Mouse (Mus musculus) bone marrow, adult 2 months (tissue): ENCODE results near the gene Unkl. TPM values are rescaled to one million over a fixed set of nuclear protein-coding genes. Genes with fewer than 3 reads are reported as not detected.

ENCODE experiments used
- H3K27ac ChIP-seq: fragments of 200-500 bp; 2 replicates; pipeline ENCODE4 v1.5.1; 2012; ENCODE audit warnings: low read depth, mild to moderate bottlenecking, control low read depth, inconsistent platforms, low read length; ENCODE audit not compliant: control insufficient read depth, poor library complexity, insufficient read depth
- H3K4me1 ChIP-seq: fragments of 200-500 bp; 2 replicates; pipeline ENCODE4 v1.6.1; 2011; ENCODE audit warnings: low read length; ENCODE audit not compliant: control insufficient read depth, insufficient read depth
- H3K4me3 ChIP-seq: fragments of 200-500 bp; replicated peaks from 2 replicates; pipeline ENCODE3; 2011; ENCODE audit warnings: mild to moderate bottlenecking, low read depth, low read length, control low read depth; ENCODE audit not compliant: control insufficient read depth
- CTCF ChIP-seq: fragments of 200-500 bp; IDR thresholded peaks from 2 replicates; pipeline ENCODE4 v1.5.1; 2011; ENCODE audit warnings: low read length, control low read depth; ENCODE audit not compliant: control insufficient read depth, insufficient read depth
- POLR2A ChIP-seq: fragments of 200-500 bp; IDR thresholded peaks from 2 replicates; pipeline ENCODE4 v1.6.1; 2011; ENCODE audit warnings: low read depth, mild to moderate bottlenecking, control low read depth, low read length, borderline replicate concordance; ENCODE audit not compliant: control insufficient read depth
- WGBS: fragments of 180-500 bp; shearing (Covaris S2); methylation state at CpG from one replicate; pipeline ENCODE4 v1.1.7; 2018; 5-methylcytosine and 5-hydroxymethylcytosine counted together
- polyA plus RNA-seq: library from polyadenylated mRNA; stranded (reverse); fragments of >200 nt; gene quantifications from 2 replicates; pipeline ENCODE4 v1.2.4, GENCODE M21; 2011; ENCODE audit warnings: low replicate concordance; ENCODE audit not compliant: missing spikeins, insufficient read depth, insufficient read length

Unkl gene
- polyA plus RNA-seq, 1 experiment = 29.1 TPM

DNA sequence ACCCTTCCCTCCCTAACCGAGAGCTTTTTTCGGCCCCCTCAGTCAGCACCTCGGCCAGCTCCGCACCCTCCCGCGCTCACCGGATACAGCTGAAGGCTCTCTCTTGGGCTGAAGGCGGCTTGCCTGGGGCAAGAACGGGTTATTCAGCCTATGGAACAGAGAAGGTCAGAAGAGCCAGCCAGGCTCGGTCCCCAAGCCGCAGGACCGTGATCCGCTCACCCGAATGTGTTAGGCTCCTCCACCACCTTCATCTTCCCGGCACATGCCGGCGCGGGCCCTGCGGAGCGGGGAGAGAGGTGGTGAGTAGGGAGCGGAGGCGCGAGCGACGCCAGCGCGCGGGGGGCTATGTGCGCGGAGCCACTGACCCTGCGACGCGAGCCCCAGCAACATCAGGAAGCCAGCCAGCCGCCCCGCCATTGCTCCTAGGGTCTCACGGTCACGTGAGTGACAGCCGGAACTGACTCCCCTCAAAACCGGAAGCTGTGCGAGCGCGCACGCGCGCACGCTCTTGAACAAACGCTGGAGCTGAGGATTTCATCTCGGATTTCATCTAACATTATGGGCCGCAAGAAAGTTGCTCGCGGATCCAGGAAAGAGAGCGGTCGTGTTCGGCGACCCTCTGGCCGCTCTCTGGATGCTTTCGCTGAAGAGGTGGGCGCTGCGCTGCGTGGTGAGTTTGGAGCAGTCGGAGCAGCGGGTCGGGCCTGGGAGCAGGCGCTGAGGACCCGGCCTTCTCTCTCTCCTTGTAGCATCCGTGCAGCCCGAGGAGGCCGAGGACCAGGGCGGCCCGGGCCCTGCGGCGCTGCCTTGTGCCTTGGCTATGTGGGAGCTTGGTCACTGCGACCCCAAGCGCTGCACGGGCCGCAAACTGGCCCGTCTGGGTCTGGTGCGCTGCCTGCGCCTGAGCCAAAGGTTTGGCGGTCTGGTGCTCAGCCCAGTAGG lies 51.8 kb downstream of the Unkl start, which contains the start of the genes Gnptg and Tsr3:
Gene Gnptg (minus strand): TSS at position 430 of the 942 bp plus-strand sequence.
Gene Tsr3 (plus strand): TSS at position 476 of the 942 bp plus-strand sequence.
- H3K4me3 ChIP-seq = peak within 1 kb of the TSS; percentile 92
- under 1% methylated on average over 80 of the region's 80 CpGs for WGBS
- H3K27ac ChIP-seq = peak within 1 kb of the TSS; percentile 43; the same call in 1 of the 2 replicates
- TF ChIP-seq POLR2A (no peak; the same call in 1 of the 2 replicates), CTCF (no peak)
- no peaks in the 10 kb centered on the region; the same call in 1 of the 2 replicates for H3K4me1 ChIP-seq

- Histone ChIP-seq H3K4me3 (no peak overlapping the region), H3K4me1 (no peaks in the 10 kb centered on the region; the same call in 1 of the 2 replicates), H3K27ac (no peak overlapping the region; the same call in 1 of the 2 replicates)
- no peak for TF ChIP-seq CTCF
- 88% methylated on average over 11 of the region's 11 CpGs for WGBS
These were observed 55.1 kb downstream of the Unkl start for GRCm38 (mm10) chr17:25243131-25243780.

DNA sequence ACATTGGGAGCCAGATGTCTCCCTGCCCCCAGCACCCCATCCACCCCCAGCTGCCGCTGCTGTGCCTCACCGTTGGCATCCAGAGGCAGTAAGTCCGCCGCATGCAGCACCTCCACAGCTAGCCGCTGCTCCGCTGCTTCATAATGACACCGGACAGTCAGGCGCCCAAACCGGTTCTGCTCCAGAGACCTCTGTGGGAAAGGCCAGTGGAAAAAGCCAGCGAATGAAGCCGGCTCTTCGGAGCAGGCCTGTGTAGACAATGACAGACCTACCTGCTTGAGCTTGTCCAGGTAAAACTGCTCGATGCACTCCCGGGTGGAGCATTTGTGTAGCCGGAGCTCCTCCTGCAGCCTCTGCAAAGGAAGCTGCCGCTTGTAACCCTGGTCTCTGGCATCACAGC lies 56.0 kb downstream of the Unkl start:
- TF ChIP-seq CTCF (no peak), POLR2A (no peak)
- H3K4me3 ChIP-seq = no peak overlapping the region
- WGBS = 87% methylated on average over 16 of the region's 16 CpGs
- H3K4me1 ChIP-seq = peaks cover 1% of the 10 kb centered on the region; the same call in 1 of the 2 replicates
- H3K27ac ChIP-seq = no peak overlapping the region

GRCm38 (mm10) chr17:25248033-25248750 lies 60.0 kb downstream of the Unkl start:
- TF ChIP-seq POLR2A (no peak), CTCF (no peak; the same call in 1 of the 2 replicates)
- Histone ChIP-seq H3K27ac (peak overlapping the region; percentile 34), H3K4me3 (peak overlapping the region; percentile 22), H3K4me1 (peaks cover 1% of the 10 kb centered on the region; the same call in 1 of the 2 replicates)
- WGBS = 9% methylated on average over 18 of the region's 18 CpGs

- H3K4me3 ChIP-seq = no peak overlapping the region
- no peak overlapping the region for H3K27ac ChIP-seq
- peaks cover 1% of the 10 kb centered on the region; the same call in 1 of the 2 replicates for H3K4me1 ChIP-seq
- TF ChIP-seq CTCF (no peak), POLR2A (no peak)
- WGBS = 80% methylated on average over 8 of the region's 8 CpGs
These were observed 62.1 kb downstream of the Unkl start for GRCm38 (mm10) chr17:25250181-25250835.

GRCm38 (mm10) chr17:25252643-25253042 lies 64.4 kb downstream of the Unkl start:
- Histone ChIP-seq H3K27ac (no peak overlapping the region), H3K4me1 (peaks cover 1% of the 10 kb centered on the region; the same call in 1 of the 2 replicates), H3K4me3 (no peak overlapping the region)
- WGBS = 72% methylated on average over 3 of the region's 3 CpGs
- TF ChIP-seq POLR2A = no peak
- no peak for TF ChIP-seq CTCF

DNA sequence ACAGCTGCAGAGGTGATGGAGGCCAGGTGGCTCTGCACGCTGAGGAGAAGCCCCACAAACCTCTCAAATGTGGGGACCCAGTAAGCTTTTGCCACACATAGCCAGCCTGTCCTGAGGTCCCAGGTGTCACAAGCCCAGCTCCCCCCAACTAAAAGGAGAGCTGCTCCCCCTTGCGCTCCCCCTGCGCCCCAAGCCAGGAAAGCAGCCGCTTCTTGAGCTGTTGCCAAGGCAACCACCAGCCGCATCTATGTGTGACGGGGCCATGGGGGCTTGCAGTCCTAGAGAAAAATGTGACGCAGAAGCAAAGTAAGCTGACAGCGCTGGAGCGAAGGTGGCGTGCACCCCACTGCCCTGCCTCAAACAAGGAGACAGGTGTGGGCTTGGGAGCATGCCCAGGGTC lies 65.6 kb downstream of the Unkl start:
- TF ChIP-seq CTCF (no peak), POLR2A (no peak)
- 45% methylated on average over 10 of the region's 10 CpGs for WGBS
- H3K4me1 ChIP-seq = no peaks in the 10 kb centered on the region; the same call in 1 of the 2 replicates

More for the DNA sequence above, 65.6 kb downstream of the Unkl start:
- no peak overlapping the region for H3K27ac ChIP-seq
- no peak overlapping the region for H3K4me3 ChIP-seq
